Mouse (Mus musculus) midbrain, embryonic 12.5 days (tissue): ENCODE measurements around the gene Retreg3. TPM values are rescaled to one million over a fixed set of nuclear protein-coding genes. Genes with fewer than 3 reads are reported as not detected.

Source experiments
- ATAC-seq: fragments of 200-750 bp; cut with Nextera tagmentation; 2 replicates; pipeline ENCODE4 v1.8.0; 2017; ENCODE audit warnings: low read depth, moderate TSS enrichment, moderate library complexity; ENCODE audit not compliant: low FRiP score
- H3K27ac ChIP-seq: fragments of 300-500 bp; sonication (generic); replicated peaks from 2 replicates; pipeline ENCODE4 v1.5.1; 2016; ENCODE audit warnings: mild to moderate bottlenecking
- H3K27me3 ChIP-seq: fragments of 300-500 bp; sonication (generic); 2 replicates; pipeline ENCODE4 v1.6.1; 2016; ENCODE audit warnings: mild to moderate bottlenecking
- H3K36me3 ChIP-seq: fragments of 300-500 bp; sonication (generic); 2 replicates; pipeline ENCODE4 v1.6.1; 2016
- H3K4me1 ChIP-seq: fragments of 300-500 bp; sonication (generic); 2 replicates; pipeline ENCODE4 v1.6.1; 2016
- H3K4me2 ChIP-seq: fragments of 300-500 bp; sonication (generic); replicated peaks from 2 replicates; pipeline ENCODE4 v1.6.1; 2016; ENCODE audit warnings: mild to moderate bottlenecking, moderate library complexity
- H3K4me3 ChIP-seq: fragments of 300-500 bp; sonication (generic); 2 replicates; pipeline ENCODE4 v1.5.1; 2016; ENCODE audit warnings: mild to moderate bottlenecking
- H3K9ac ChIP-seq: fragments of 300-500 bp; sonication (generic); replicated peaks from 2 replicates; pipeline ENCODE4 v1.6.1; 2016; ENCODE audit warnings: mild to moderate bottlenecking, moderate library complexity
- H3K9me3 ChIP-seq: fragments of 300-500 bp; sonication (generic); 2 replicates; pipeline ENCODE4 v1.6.1; 2016; ENCODE audit warnings: mild to moderate bottlenecking
- WGBS: fragments of 180-500 bp; shearing (Covaris S2); methylation state at CpG from one replicate; pipeline ENCODE4 v1.1.7; 2016; 5-methylcytosine and 5-hydroxymethylcytosine counted together
- polyA plus RNA-seq: library from polyadenylated mRNA; unstranded; fragments of >200 nt; fragmentation: Nextera tagmentation; extraction: Ambion mirVana; gene quantifications from 2 replicates; pipeline ENCODE4 v1.2.1, GENCODE M21; 2016

Retreg3 gene
- polyA plus RNA-seq = 21.8 and 23.1 TPM in 2 replicates

DNA sequence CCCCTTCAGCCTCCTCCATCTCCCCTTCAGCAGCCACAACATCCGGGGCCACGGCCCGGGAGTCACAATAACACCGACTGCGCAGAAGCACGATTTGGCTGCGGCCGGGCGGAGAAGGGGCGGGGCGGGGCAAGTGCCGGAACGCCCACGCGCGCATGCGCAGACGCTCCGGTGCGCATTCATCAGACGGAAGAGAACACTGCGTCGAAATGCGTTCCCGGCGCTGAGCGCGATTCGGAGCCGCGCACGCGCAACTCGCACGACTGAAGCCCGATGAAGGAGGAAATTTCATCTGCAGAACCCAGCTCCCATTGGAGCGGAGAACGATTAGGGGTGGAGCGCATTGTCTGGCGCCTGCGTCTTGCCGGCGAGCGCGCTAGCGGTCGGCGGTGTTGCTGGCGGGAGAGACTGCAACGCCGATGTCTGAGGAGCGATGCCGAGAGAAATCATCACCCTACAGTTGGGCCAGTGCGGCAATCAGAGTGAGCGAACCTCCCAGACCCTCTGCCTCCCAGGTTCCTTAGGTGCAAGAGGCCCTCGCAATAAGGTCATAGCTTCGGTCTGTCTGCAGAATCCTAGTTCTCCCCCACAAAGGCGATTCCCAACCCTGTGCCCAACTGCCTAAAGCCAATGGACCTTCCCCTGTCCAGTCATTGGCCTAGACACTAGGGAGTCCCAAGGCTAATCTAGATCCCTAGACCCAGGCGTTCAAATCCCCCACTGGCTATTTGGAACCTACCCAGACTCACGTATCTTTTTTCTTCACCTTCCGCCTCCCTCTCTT, at the start of gene Retreg3, which contains the start of gene Tubg1:
Gene Retreg3, minus strand, starts transcription at position 133 of the 784 bp plus-strand sequence.
Gene Tubg1, plus strand, starts transcription at position 178 of the 784 bp plus-strand sequence.
- H3K27ac ChIP-seq = peak within 1 kb of the TSS; percentile 92
- no peaks in the 10 kb centered on the region for H3K27me3 ChIP-seq
- peak; percentile 95 for ATAC-seq
- H3K9ac ChIP-seq = peak within 1 kb of the TSS; percentile 95
- peak within 1 kb of the TSS; percentile 97 for H3K4me2 ChIP-seq
- no peaks in the 10 kb centered on the region for H3K9me3 ChIP-seq
- peaks cover 26% of the 10 kb centered on the region for H3K36me3 ChIP-seq
- peaks cover 42% of the 10 kb centered on the region for H3K4me1 ChIP-seq
- WGBS = 0% methylated on average over 61 of the region's 61 CpGs
- H3K4me3 ChIP-seq = peak within 1 kb of the TSS; percentile 91

DNA sequence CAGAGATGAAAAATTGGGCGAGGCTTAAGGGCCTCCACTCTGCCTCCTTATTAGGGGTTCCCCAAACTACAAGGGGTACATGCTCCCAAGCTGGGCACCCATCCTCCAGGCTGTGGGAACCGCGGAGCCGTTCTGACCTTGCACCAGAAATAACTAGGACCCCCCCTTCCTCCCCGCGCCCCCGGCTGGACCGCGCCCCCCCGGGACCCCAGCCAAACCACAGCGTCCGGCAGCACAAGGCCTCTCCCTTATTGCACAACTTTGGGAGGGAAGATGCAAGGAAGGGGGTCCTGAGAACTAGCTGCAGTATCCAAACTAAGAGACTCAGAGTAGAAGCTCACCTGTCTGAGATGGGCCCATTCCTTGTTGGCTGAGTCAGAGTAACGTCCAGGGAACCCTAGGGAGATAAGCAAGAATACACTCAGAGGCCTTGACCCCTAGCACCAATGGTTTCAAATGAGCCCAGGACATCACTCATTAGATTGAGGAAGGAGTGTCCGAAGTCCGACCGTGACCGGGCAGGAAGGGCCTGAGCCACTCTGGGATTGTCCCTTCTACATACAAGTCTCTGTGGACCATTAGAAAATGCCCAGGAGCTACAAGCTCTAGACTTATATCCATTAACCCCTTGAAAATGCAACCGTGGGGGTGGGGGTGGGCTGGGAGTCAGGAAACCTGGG, 48.7 kb upstream of the Retreg3 start:
- WGBS = 76% methylated on average over 18 of the region's 18 CpGs
- no peak overlapping the region for H3K27ac ChIP-seq
- H3K9me3 ChIP-seq = no peaks in the 10 kb centered on the region
- H3K4me1 ChIP-seq = peaks cover 47% of the 10 kb centered on the region
- H3K4me3 ChIP-seq = no peak overlapping the region
- no peak for ATAC-seq
- H3K4me2 ChIP-seq = 0 out of 2 replicates have a peak overlapping the region, but pooled peaks have one; percentile 77
- peaks cover 15% of the 10 kb centered on the region for H3K36me3 ChIP-seq
- H3K27me3 ChIP-seq = peaks cover 83% of the 10 kb centered on the region
- no peak overlapping the region for H3K9ac ChIP-seq

DNA sequence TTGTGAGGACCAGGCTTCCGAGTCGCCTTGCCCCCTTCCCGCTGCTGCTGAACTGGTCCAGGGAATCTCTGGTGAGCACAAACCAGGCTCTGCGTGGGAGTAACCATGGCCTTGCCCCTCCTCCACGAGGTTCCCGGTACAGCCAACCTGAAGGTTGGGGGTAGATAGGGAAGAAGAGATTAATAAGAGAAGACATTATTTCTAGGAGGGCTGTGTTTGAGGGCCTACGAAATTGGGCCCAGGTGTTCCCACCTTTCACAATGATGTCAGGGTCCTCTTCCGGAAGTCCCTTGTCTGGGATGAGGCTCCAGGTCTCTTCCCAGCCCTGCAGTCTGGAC, 48.2 kb upstream of the Retreg3 start:
- no peak overlapping the region for H3K9ac ChIP-seq
- no peak for ATAC-seq
- WGBS = 42% methylated on average over 8 of the region's 8 CpGs
- no peaks in the 10 kb centered on the region for H3K9me3 ChIP-seq
- peaks cover 16% of the 10 kb centered on the region for H3K36me3 ChIP-seq
- H3K4me1 ChIP-seq = peaks cover 42% of the 10 kb centered on the region
- H3K4me2 ChIP-seq = no peak overlapping the region
- H3K27me3 ChIP-seq = peaks cover 83% of the 10 kb centered on the region
- no peak overlapping the region for H3K27ac ChIP-seq
- H3K4me3 ChIP-seq = no peak overlapping the region

DNA sequence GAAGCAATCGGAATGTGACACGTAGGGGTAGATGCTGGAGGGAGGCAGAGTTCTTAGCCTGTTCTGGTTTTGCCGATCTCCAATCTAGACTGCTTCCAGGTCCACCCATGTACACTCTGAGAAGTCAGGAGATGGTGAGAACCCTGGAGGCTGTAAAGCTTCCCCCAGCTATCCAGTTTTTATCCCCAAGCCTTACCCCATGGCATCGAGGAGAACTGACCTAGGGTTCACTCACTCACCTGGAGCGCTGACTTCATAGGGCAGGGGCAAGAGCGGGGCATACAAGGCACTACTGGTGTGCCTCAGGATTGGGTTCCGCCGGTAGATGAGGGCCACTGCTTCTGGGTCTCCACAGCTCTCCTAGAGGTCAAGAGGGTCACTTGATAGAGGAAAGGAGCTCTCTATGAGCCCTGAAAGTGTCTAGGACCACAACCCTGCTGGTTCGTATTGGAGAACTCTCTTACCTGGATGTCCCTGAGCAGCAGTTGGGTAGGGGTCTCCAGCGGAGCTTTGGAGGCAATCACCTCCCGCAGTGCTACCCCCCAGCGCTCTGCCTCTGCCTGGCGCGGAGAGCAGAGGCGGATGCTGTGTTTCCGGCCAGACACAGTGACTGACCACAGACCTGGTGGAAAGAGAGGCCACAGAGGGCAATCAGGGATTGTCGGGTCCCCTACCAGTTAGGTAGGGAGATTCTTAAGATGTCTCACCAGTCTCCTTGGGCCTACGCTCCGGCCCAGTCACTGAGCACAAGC, 47.7 kb upstream of the Retreg3 start:
- Histone ChIP-seq H3K36me3 (peaks cover 18% of the 10 kb centered on the region), H3K27ac (no peak overlapping the region), H3K9me3 (no peaks in the 10 kb centered on the region), H3K4me1 (peaks cover 37% of the 10 kb centered on the region), H3K4me2 (no peak overlapping the region), H3K27me3 (peaks cover 84% of the 10 kb centered on the region), H3K4me3 (no peak overlapping the region), H3K9ac (no peak overlapping the region)
- WGBS = 44% methylated on average over 19 of the region's 19 CpGs
- no peak for ATAC-seq

DNA sequence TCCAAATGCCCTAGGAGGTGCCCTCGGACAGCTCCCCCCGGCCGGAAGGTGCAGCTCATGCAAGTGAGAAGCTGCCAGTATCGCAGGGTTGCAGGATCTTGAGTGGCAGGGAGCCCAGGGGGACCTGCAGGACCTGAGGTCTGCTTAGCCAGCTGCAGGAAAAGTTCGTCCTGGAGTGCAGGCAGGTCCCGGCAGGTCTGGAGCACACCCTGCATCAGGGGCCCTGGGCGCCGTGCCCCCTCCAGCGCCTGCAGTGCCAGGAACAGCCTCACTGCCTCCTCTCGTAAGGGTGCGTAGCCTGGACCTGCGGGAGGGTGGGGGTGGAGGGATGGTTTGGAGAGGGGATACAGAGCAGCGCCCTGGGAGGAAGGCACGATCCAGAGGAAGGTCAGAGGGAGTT, 46.7 kb upstream of the Retreg3 start:
- Histone ChIP-seq H3K27me3 (peaks cover 91% of the 10 kb centered on the region), H3K9me3 (no peaks in the 10 kb centered on the region), H3K9ac (no peak overlapping the region), H3K4me3 (no peak overlapping the region), H3K4me2 (no peak overlapping the region), H3K27ac (no peak overlapping the region), H3K36me3 (peaks cover 27% of the 10 kb centered on the region), H3K4me1 (peaks cover 28% of the 10 kb centered on the region)
- no peak for ATAC-seq
- WGBS = 46% methylated on average over 14 of the region's 14 CpGs

DNA sequence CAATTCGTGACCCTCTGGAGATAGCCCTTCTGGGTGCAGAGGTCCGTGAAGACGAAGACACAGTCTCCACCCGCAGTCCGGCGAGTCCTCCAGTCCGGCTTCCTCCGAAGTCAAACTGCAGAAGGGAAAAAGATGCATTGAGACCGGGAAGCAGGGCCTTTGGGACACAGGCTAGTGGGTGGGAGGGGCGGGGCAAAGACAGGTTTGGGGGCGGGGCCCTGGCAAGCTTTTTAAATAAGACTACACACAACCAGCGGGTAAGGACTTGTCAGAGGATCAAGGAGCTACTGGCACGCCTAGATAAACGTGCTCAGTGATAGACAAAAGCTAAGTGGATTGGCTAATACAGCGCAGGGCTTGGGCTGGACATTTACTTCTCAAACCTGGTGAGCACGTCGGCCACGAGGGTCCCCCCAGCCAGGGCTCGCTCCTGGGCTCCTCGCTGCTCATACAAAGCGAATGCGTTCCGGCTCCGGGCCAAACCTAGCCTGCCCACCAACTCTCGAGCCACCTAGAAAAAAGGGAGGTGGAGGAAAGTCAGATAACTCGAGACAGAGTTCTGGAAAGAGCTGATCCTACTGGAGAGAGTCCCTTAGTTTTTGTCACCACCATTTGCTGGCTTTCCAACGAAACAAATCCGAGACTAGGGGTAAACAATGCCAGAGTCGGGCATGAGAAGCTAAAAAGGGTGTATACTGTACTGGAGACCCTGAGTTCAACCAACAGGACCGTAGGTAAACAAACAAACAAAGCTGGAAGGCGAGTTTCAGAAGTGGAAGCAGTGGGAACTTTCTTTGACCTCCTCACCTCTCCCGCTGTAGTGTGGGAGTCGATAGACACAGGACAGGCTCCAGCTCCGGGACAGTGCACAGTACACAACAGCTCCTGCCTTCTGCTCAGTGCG, 45.2 kb upstream of the Retreg3 start:
- WGBS = 8% methylated on average over 34 of the region's 35 CpGs

DNA sequence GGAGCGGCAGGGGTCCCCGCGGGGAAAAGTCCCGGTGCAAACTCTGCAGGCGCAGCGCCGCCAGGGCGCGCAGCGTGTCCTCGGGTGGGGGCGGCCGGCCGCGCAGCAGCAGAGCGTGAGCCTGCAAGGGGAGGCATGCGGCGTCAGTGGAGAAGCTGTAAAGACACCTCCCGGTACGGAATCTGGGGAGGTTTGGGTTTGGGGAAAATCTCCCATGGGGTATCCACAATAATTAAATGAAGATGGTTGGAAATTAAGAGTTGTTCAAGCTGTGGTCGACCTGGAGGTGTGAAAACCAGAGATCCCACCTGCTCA, 44.6 kb upstream of the Retreg3 start:
- Histone ChIP-seq H3K27ac (no peak overlapping the region), H3K9ac (no peak overlapping the region; the same call in 1 of the 2 replicates), H3K36me3 (peaks cover 29% of the 10 kb centered on the region), H3K4me1 (peaks cover 15% of the 10 kb centered on the region), H3K4me2 (peak overlapping the region; percentile 47), H3K4me3 (peak overlapping the region; percentile 31), H3K27me3 (peaks cover 95% of the 10 kb centered on the region), H3K9me3 (no peaks in the 10 kb centered on the region)
- 1% methylated on average over 21 of the region's 21 CpGs for WGBS
- no peak for ATAC-seq

More for the DNA sequence above, 45.2 kb upstream of the Retreg3 start:
- Histone ChIP-seq H3K27ac (no peak overlapping the region), H3K4me2 (no peak overlapping the region), H3K36me3 (peaks cover 29% of the 10 kb centered on the region), H3K9ac (no peak overlapping the region; the same call in 1 of the 2 replicates), H3K4me3 (peak overlapping the region; percentile 31; the same call in 1 of the 2 replicates), H3K27me3 (peaks cover 96% of the 10 kb centered on the region), H3K4me1 (peaks cover 21% of the 10 kb centered on the region), H3K9me3 (no peaks in the 10 kb centered on the region)
- ATAC-seq = no peak

DNA sequence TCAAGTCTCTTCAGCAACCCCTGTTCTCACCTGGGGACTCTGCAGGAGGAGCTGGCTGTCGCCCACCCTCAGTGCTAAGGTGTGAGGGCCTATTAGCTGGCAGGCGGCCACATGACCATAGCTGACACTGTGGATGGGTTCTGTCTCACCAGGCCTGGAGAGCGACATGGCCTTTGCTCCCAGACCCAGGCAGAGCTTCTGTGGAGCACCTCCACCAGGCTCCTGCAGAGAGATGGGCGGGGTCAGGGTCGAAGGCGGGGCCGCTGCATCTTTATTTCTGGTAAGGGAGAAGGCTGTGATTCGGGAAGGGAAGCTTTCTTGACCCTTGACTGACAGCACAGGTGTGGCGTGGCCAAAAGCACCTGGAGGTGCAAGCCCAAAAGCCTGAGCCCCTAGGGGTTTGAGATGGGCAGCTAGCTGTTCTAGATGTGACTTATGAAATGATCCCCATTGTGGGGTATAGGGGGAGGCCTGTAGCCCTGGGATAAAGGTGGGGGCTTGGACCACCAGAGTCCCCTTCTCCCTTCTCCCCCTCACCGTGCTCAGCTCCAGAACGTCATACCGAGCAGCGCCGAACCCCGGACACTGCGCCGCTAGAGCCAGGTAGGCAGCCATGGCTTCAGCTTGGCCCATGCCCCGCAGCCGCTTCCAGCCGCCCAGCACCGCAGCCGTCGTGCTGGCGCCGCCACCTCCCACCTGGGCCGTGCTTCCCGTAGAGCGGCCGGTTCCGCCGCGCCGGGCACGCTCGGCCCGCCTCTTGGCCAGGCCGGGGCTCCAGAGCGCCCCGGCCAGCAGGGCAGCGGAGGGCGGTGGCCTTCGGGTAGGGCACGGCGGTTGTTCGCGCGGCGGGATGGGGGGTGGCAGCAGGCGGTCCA, 44.0 kb upstream of the Retreg3 start:
- Histone ChIP-seq H3K36me3 (peaks cover 29% of the 10 kb centered on the region), H3K27me3 (peaks cover 89% of the 10 kb centered on the region), H3K4me2 (peak overlapping the region; percentile 47), H3K9me3 (no peaks in the 10 kb centered on the region), H3K9ac (no peak overlapping the region; the same call in 1 of the 2 replicates), H3K4me1 (peaks cover 11% of the 10 kb centered on the region), H3K27ac (no peak overlapping the region), H3K4me3 (peak overlapping the region; percentile 31)
- ATAC-seq = no peak
- 9% methylated on average over 49 of the region's 49 CpGs for WGBS

DNA sequence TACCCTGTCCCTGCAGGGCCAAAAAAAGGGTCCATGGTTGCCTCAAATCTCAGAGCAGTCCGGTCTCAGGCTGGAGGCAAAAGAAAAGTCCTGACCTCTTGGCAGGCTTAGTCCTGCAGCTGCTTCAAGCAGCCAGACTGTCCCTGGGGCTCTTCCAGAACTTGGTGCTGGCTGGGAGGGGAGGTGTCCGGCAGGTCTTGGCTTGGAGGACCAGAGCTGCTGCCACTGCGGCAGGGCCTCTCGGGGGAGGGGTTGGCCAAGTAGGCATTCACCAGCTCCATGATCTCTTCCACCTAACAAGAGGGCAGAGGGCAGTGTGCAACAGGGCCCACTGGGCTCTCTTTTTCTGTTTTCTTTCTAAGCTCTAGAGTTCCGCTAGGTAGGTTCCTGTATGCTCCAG, 43.1 kb upstream of the Retreg3 start:
- Histone ChIP-seq H3K27me3 (peaks cover 85% of the 10 kb centered on the region), H3K4me3 (no peak overlapping the region), H3K4me2 (no peak overlapping the region), H3K9me3 (no peaks in the 10 kb centered on the region), H3K9ac (no peak overlapping the region), H3K27ac (no peak overlapping the region), H3K36me3 (peaks cover 29% of the 10 kb centered on the region), H3K4me1 (peaks cover 11% of the 10 kb centered on the region)
- no peak for ATAC-seq
- WGBS = 39% methylated on average over 5 of the region's 5 CpGs

DNA sequence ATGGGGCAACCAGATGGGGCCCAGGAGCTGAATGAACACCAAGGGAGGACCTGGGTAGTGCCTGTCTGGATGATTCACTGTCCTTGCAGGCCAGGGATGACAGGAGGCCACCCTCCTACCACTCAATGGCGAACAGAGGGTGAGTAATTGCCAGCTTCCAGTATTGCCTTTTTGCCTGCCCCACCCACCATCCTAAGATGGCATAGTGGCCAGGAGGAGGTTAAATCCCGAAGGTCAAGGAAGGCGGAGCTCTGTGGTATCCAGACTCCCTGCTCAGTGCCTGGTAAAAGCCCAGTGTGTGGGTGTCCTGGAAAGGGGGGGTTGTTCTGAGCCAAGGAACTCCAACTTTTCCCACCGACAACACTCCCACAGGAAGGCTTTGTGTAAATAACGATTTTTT, 42.6 kb upstream of the Retreg3 start:
- Histone ChIP-seq H3K9me3 (no peaks in the 10 kb centered on the region), H3K27me3 (peaks cover 85% of the 10 kb centered on the region), H3K4me3 (no peak overlapping the region), H3K4me1 (peaks cover 11% of the 10 kb centered on the region), H3K4me2 (no peak overlapping the region), H3K36me3 (peaks cover 25% of the 10 kb centered on the region), H3K27ac (no peak overlapping the region), H3K9ac (no peak overlapping the region)
- ATAC-seq = no peak
- 60% methylated on average over 5 of the region's 5 CpGs for WGBS
